ENCODE assay signal across 19 mouse cellular contexts in genomic region chr8:53623425-53623824, GRCm38 (mm10). TPM values are rescaled to one million over a fixed set of nuclear protein-coding genes. Genes with fewer than 3 reads are reported as not detected.
A peak's percentile ranks its signal among the peaks of the same experiment; 100 is the strongest.
DNase-seq lines count a peak whose midpoint lies in the region; ATAC-seq and TF ChIP-seq lines count a peak whose summit lies in the region.
"Had no signal": no experiment of that assay in that cellular context is flagged by ENCODE, and none has a peak within 500 bp of the region (broad histone marks: within the 10 kb centered on the region; RNA-seq: fewer than 3 reads in every experiment).

No protein-coding gene starts in this region.

- H3K9ac ChIP-seq in intestine, embryonic 15.5 days: no peak overlapping the region
- no peak overlapping the region for H3K9ac ChIP-seq in intestine, postnatal 0 days (ENCODE audit: low read depth, low read length)
- H3K9ac ChIP-seq in midbrain, embryonic 11.5 days (ENCODE audit: low read length): no peak overlapping the region
- no peak overlapping the region for H3K9ac ChIP-seq in midbrain, embryonic 15.5 days
- H3K9ac ChIP-seq in intestine, embryonic 16.5 days (ENCODE audit: low read depth, low read length): no peak overlapping the region

- TF ChIP-seq CTCF in intestine, postnatal 0 days (IDR thresholded peaks at IDR 0.05; ENCODE audit: low read depth): no peak

- H3K36me3 ChIP-seq in intestine, embryonic 15.5 days: no peaks in the 10 kb centered on the region
- H3K36me3 ChIP-seq in intestine, postnatal 0 days (ENCODE audit: control insufficient read depth, insufficient read depth): no peaks in the 10 kb centered on the region
- H3K36me3 ChIP-seq in midbrain, embryonic 11.5 days (ENCODE audit: control insufficient read depth, insufficient read depth, low read length): no peaks in the 10 kb centered on the region
- no peaks in the 10 kb centered on the region for H3K36me3 ChIP-seq in midbrain, embryonic 15.5 days (replicated peaks)
- H3K36me3 ChIP-seq in intestine, embryonic 16.5 days (ENCODE audit: control insufficient read depth, insufficient read depth, low read length): no peaks in the 10 kb centered on the region

- H3K4me1 ChIP-seq in intestine, embryonic 15.5 days (replicated peaks): no peaks in the 10 kb centered on the region
- H3K4me1 ChIP-seq in intestine, postnatal 0 days (replicated peaks; ENCODE audit: control insufficient read depth, insufficient read depth, low read length): no peaks in the 10 kb centered on the region
- H3K4me1 ChIP-seq in midbrain, embryonic 11.5 days (ENCODE audit: control insufficient read depth, insufficient read depth, low read length): no peaks in the 10 kb centered on the region
- H3K4me1 ChIP-seq in midbrain, embryonic 15.5 days: no peaks in the 10 kb centered on the region
- no peaks in the 10 kb centered on the region for H3K4me1 ChIP-seq in intestine, embryonic 16.5 days (ENCODE audit: control insufficient read depth, insufficient read depth, low read length)

- no peak overlapping the region for H3K27ac ChIP-seq in intestine, embryonic 15.5 days
- H3K27ac ChIP-seq in intestine, postnatal 0 days (ENCODE audit: low read depth, low read length): no peak overlapping the region
- H3K27ac ChIP-seq in midbrain, embryonic 11.5 days (ENCODE audit: low read depth, low read length): no peak overlapping the region
- H3K27ac ChIP-seq in midbrain, embryonic 15.5 days: no peak overlapping the region
- no peak overlapping the region for H3K27ac ChIP-seq in intestine, embryonic 16.5 days (ENCODE audit: low read length)

- DNase-seq in midbrain, embryonic 11.5 days (ENCODE audit: low spot score, missing footprints): peak; percentile 66
- no peak for DNase-seq in right cerebral cortex, postnatal 14 days
- DNase-seq: adrenal gland, adult 2 months; adrenal gland, adult 8-10 months; adrenal gland, postnatal 10 days; adrenal gland, postnatal 14 days; adrenal gland, postnatal 25 days; adrenal gland, postnatal 36 days; B cell, adult 2 months; cerebellum, adult 11 months; cerebellum, adult 11-12 months; cerebellum, adult 18-20 months had no signal

- no peaks in the 10 kb centered on the region for H3K27me3 ChIP-seq in intestine, embryonic 15.5 days (replicated peaks)
- H3K27me3 ChIP-seq in intestine, postnatal 0 days (replicated peaks; ENCODE audit: control insufficient read depth, insufficient read depth, low read length): no peaks in the 10 kb centered on the region
- H3K27me3 ChIP-seq in midbrain, embryonic 11.5 days (ENCODE audit: control insufficient read depth, insufficient read depth, low read length): no peaks in the 10 kb centered on the region
- H3K27me3 ChIP-seq in midbrain, embryonic 15.5 days (replicated peaks): no peaks in the 10 kb centered on the region
- H3K27me3 ChIP-seq in intestine, embryonic 16.5 days (replicated peaks; ENCODE audit: control insufficient read depth, insufficient read depth, low read length): no peaks in the 10 kb centered on the region
- H3K27me3 ChIP-seq: CH12.LX, Patski had no signal

- WGBS in intestine, embryonic 15.5 days: 58% methylated on average over 3 of the region's 3 CpGs
- 48% methylated on average over 3 of the region's 3 CpGs for WGBS in intestine, postnatal 0 days
- WGBS in midbrain, embryonic 11.5 days: 88% methylated on average over 3 of the region's 3 CpGs
- 92% methylated on average over 3 of the region's 3 CpGs for WGBS in midbrain, embryonic 15.5 days
- WGBS in intestine, embryonic 16.5 days: 63% methylated on average over 3 of the region's 3 CpGs

- no peak overlapping the region for H3K4me3 ChIP-seq in intestine, embryonic 15.5 days (replicated peaks)
- H3K4me3 ChIP-seq in intestine, postnatal 0 days (ENCODE audit: low read depth, low read length): no peak overlapping the region
- no peak overlapping the region for H3K4me3 ChIP-seq in midbrain, embryonic 11.5 days (ENCODE audit: low read depth, low read length)
- no peak overlapping the region for H3K4me3 ChIP-seq in midbrain, embryonic 15.5 days
- H3K4me3 ChIP-seq in intestine, embryonic 16.5 days (ENCODE audit: low read length): no peak overlapping the region

- no peaks in the 10 kb centered on the region for H3K9me3 ChIP-seq in intestine, embryonic 15.5 days
- H3K9me3 ChIP-seq in intestine, postnatal 0 days (ENCODE audit: control insufficient read depth): no peaks in the 10 kb centered on the region
- H3K9me3 ChIP-seq in midbrain, embryonic 11.5 days (ENCODE audit: control insufficient read depth, low read length): no peaks in the 10 kb centered on the region
- no peaks in the 10 kb centered on the region; the same call in 1 of the 2 replicates for H3K9me3 ChIP-seq in midbrain, embryonic 15.5 days
- no peaks in the 10 kb centered on the region for H3K9me3 ChIP-seq in intestine, embryonic 16.5 days (ENCODE audit: control insufficient read depth, low read length)
- H3K9me3 ChIP-seq: G1E had no signal

- peak; percentile 58; the same call in 1 of the 2 replicates for ATAC-seq in intestine, embryonic 15.5 days
- no peak for ATAC-seq in intestine, postnatal 0 days
- no peak for ATAC-seq in midbrain, embryonic 11.5 days (ENCODE audit: low FRiP score)
- ATAC-seq in midbrain, embryonic 15.5 days (replicated peaks): no peak
- ATAC-seq in intestine, embryonic 16.5 days: peak; percentile 60; the same call in 1 of the 2 replicates
- ATAC-seq: Patski had no signal

- no peak overlapping the region for H3K4me2 ChIP-seq in intestine, embryonic 15.5 days (replicated peaks)
- H3K4me2 ChIP-seq in intestine, postnatal 0 days (replicated peaks; ENCODE audit: low read depth): no peak overlapping the region
- no peak overlapping the region for H3K4me2 ChIP-seq in midbrain, embryonic 11.5 days
- no peak overlapping the region for H3K4me2 ChIP-seq in midbrain, embryonic 15.5 days
- H3K4me2 ChIP-seq in intestine, embryonic 16.5 days (ENCODE audit: low read depth, low read length): no peak overlapping the region

RNA-seq across cellular contexts. Expression of gene Neil3, which starts 15.4 kb away (rescaled TPM):
- 23.5 and 24.4 TPM in 2 replicates for polyA plus RNA-seq in intestine, embryonic 15.5 days (2015; fragmentation: Nextera tagmentation; extraction: Ambion mirVana)
- 8.1 and 9.3 TPM in 2 replicates for polyA plus RNA-seq in intestine, postnatal 0 days (2015; fragmentation: Nextera tagmentation; extraction: Ambion mirVana)
- 25.5 and 27.5 TPM in 2 replicates for polyA plus RNA-seq in midbrain, embryonic 11.5 days (2014; fragmentation: Nextera tagmentation; extraction: Ambion mirVana)
- 4.7 and 5.7 TPM in 2 replicates for polyA plus RNA-seq in midbrain, embryonic 15.5 days (2015; fragmentation: Nextera tagmentation; extraction: Ambion mirVana)
- polyA plus RNA-seq in intestine, embryonic 16.5 days (2015; fragmentation: Nextera tagmentation; extraction: Ambion mirVana): 19.6 and 24.4 TPM in 2 replicates

Comparison
In these comparisons a context has a peak if more than half of its experiments do, and no peak if none do; other contexts are left out.
1. ATAC-seq: peak in intestine, embryonic 15.5 days (single experiment) and intestine, embryonic 16.5 days (single experiment); none in intestine, postnatal 0 days (single experiment), midbrain, embryonic 11.5 days (single experiment) and midbrain, embryonic 15.5 days (single experiment).